Mouse (Mus musculus): ENCODE measurements around the gene Vmn2r57.
"Not testable (repeated sequence)": the region's sequence is repeated elsewhere in the genome, so short reads cannot be mapped to it uniquely, and the experiment has no call there.

Vmn2r57 gene

DNA sequence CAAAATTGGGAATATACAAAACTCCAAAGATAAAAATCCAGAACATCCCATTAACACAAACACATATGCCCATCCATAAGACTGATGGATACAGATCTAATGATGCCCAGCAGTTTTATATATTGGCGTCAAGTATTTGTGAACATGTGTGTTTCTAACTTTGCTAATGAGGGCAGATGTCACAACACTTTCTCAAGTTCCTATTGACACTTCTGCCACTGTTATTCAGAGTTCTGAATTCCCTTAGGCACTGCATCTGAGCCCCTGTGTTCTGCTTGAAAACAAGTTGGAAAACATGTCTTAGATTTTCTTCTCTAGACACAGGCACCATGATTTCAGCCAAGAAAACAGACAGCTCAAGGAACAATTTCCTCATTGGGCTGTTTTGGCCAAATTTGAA, at the start of gene Vmn2r57:
Gene Vmn2r57, minus strand, starts transcription at position 101 of the 400 bp plus-strand sequence.
- DNase-seq, result not testable (repeated sequence)

DNA sequence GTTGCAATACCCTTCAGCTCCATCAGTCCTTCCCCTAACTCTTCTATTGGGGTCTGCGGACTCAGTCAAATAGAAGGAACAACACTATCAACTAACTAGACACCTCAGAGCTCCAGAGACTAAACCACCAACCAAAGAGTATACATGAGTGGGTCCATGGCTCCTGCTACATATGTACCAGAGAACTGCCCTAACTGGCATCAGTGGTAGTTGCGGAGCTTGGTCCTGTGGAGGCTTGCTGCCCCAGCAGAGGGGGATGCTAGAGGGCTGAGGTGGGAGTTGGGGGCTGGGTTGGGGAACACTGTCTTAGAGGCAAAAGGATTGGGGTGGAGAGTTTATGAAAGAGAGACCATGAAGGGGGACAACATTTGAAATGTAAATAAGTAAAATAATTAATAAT, 49.4 kb upstream of the Vmn2r57 start:
- no peak for DNase-seq

GRCm38 (mm10) chr7:41451864-41452263, 3.4 kb upstream of the Vmn2r57 start:
- no peak for DNase-seq

DNA sequence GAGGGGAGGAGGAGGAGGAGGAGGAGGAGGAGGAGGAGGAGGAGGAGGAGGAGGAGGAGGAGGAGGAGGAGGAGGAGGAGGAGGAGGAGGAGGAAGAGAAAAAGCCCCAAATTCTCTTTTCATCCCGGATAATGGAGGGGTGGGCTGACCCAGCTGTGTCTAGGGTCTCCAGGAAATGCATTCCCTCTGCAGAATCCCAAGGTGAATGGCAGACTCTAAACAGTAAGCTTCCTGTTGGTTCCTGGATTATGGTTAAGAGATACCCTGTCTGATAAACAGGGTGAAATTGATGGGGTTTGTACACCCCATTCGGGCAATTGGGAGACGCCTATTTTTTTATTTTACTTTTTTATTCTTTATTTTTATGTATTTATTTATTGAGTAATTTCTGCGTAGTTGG, 54.4 kb downstream of the Vmn2r57 start:
- DNase-seq, result no peak

DNA sequence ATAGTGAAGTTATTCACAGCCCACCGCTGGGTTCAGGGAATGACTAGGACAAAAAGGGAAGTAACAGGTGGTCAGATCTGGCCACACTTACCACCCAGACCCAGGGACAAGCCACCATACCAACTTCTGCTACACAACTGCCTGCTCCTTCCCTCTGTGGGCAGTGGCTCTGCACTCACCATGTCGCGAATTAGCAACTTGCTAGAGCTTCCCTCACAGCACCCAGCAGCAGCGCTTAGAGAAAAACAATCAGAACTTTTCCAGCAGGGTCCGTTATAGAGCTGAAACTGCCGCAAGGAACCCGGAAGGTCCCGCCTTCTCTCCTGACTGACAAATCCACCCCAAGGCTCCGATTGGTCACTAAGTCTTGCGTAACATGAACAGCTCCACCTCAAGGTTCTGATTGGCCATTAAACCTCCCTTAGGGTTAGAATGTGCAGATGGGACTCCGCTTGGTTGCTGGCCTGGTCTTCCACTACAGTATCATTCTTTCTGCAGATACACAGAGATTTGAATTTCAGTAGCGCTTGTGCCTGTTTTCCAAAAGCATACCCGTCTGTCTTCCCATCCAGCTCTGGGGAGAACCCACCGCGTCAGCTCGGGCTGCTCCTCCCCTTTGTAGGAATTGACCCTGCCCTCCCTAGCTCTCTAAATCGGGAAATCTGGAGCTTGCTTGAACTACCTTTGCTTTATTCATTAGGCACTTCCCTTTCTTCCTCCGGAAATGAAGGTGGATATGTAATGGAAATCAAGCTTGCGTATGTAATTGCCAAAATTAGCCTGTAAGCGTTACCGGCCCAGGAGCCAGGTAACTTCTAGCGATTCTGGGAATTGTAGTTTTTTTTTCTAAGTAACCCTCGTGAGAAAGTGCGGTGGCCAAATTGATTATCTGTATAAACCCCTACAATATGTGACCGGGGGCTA, 55.2 kb downstream of the Vmn2r57 start, which contains the start of gene AI987944:
Gene AI987944, minus strand, starts transcription at position 332 of the 924 bp plus-strand sequence.
- DNase-seq, result peak; percentile 91

All from kidney, postnatal 14 days (tissue).